In the genomic region with DNA sequence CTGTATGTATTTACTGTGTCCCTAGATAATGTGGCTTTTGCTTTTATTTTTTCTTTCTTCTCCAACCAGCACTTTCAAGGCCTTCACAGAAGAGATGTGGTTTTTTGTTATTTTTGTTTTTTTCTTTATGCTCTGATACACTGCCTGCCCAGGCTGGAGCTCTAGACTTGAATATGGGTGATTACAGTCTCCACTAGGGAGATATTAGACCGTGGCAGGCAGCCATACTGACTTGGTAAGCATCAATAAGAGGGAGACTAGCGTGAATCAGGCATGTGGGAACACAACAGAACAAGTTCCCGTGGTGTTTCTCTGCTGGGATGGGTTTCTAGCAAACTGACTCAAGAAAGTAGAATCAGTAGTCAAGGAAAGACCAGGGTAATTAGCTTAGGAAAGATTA, we compare ENCODE assay signal across 11 mouse cellular contexts.
A peak's percentile ranks its signal among the peaks of the same experiment; 100 is the strongest.
DNase-seq lines count a peak whose midpoint lies in the region; ATAC-seq and TF ChIP-seq lines count a peak whose summit lies in the region.
"Had no signal": no experiment of that assay in that cellular context is flagged by ENCODE, and none has a peak within 500 bp of the region (broad histone marks: within the 10 kb centered on the region; RNA-seq: fewer than 3 reads in every experiment).

No protein-coding gene starts in this region.

- WGBS in stomach, embryonic 14.5 days: 69% methylated on average over 3 of the region's 3 CpGs
- 36% methylated on average over 3 of the region's 3 CpGs for WGBS in stomach, postnatal 0 days

- no peaks in the 10 kb centered on the region for H3K27me3 ChIP-seq in stomach, embryonic 14.5 days (ENCODE audit: control insufficient read depth, insufficient read depth, low read length)
- no peaks in the 10 kb centered on the region for H3K27me3 ChIP-seq in stomach, postnatal 0 days (ENCODE audit: control insufficient read depth, insufficient read depth, low read length)
- H3K27me3 ChIP-seq: embryonic facial prominence, embryonic 13.5 days; heart, embryonic 13.5 days had no signal

- no peak for TF ChIP-seq EP300 in stomach, postnatal 0 days (optimal IDR thresholded peaks at IDR 0.05)

- H3K9ac ChIP-seq in stomach, embryonic 14.5 days (replicated peaks; ENCODE audit: low read depth, low read length): no peak overlapping the region
- no peak overlapping the region for H3K9ac ChIP-seq in stomach, postnatal 0 days (ENCODE audit: low read length)
- H3K9ac ChIP-seq: embryonic facial prominence, embryonic 13.5 days; heart, embryonic 13.5 days had no signal

- peaks cover 13% of the 10 kb centered on the region; the same call in 1 of the 2 replicates for H3K4me1 ChIP-seq in stomach, embryonic 14.5 days (ENCODE audit: control insufficient read depth, insufficient read depth, low read length)
- 0 out of 2 replicates have a peak, but pooled peaks cover 5% of the 10 kb centered on the region for H3K4me1 ChIP-seq in stomach, postnatal 0 days (replicated peaks; ENCODE audit: control insufficient read depth, insufficient read depth)
- H3K4me1 ChIP-seq: midbrain, embryonic 10.5 days had no signal

- no peak overlapping the region for H3K4me2 ChIP-seq in stomach, embryonic 14.5 days (replicated peaks; ENCODE audit: low read depth, low read length)
- no peak overlapping the region for H3K4me2 ChIP-seq in stomach, postnatal 0 days (replicated peaks; ENCODE audit: low read depth)
- H3K4me2 ChIP-seq: embryonic facial prominence, embryonic 13.5 days; heart, embryonic 13.5 days had no signal

- no peaks in the 10 kb centered on the region for H3K9me3 ChIP-seq in stomach, embryonic 14.5 days (ENCODE audit: control insufficient read depth, low read depth, low read length)
- no peaks in the 10 kb centered on the region for H3K9me3 ChIP-seq in stomach, postnatal 0 days (ENCODE audit: control insufficient read depth, low read length)
- H3K9me3 ChIP-seq: embryonic facial prominence, embryonic 13.5 days; heart, embryonic 13.5 days; midbrain, embryonic 10.5 days had no signal

- peak; percentile 24 for DNase-seq in gastrocnemius, adult 2 months
- DNase-seq in gastrocnemius, postnatal 36 days: no peak
- no peak for DNase-seq in layer of hippocampus, adult 2 months (ENCODE audit: low spot score in 2 of 2)
- no peak for DNase-seq in layer of hippocampus, postnatal 10 days (ENCODE audit: low spot score in 2 of 2)
- DNase-seq in stomach, postnatal 0 days (ENCODE audit: low spot score): no peak
- no peak for DNase-seq in spleen, adult 12 weeks (ENCODE audit: low spot score)
- DNase-seq: left cerebral cortex, postnatal 4 days had no signal

- H3K36me3 ChIP-seq in stomach, embryonic 14.5 days (ENCODE audit: control insufficient read depth, insufficient read depth, low read length): no peaks in the 10 kb centered on the region
- no peaks in the 10 kb centered on the region for H3K36me3 ChIP-seq in stomach, postnatal 0 days (ENCODE audit: control insufficient read depth, insufficient read depth, low read length)
- H3K36me3 ChIP-seq: embryonic facial prominence, embryonic 13.5 days; heart, embryonic 13.5 days; midbrain, embryonic 10.5 days had no signal

- ATAC-seq in stomach, embryonic 14.5 days (ENCODE audit: insufficient number of reproducible peaks, insufficient read depth, low FRiP score, low read depth): no peak
- no peak for ATAC-seq in stomach, postnatal 0 days (ENCODE audit: low FRiP score, low TSS enrichment)

- intact Hi-C loops in gastrocnemius, adult 2 months (cut with DNase I): no loop called here
- intact Hi-C loops in gastrocnemius, postnatal 36 days (cut with DNase I): no loop called here

- H3K4me3 ChIP-seq in gastrocnemius, adult 2 months: no peak overlapping the region
- no peak overlapping the region for H3K4me3 ChIP-seq in layer of hippocampus, adult 2 months
- H3K4me3 ChIP-seq in stomach, embryonic 14.5 days (ENCODE audit: low read depth, low read length): no peak overlapping the region
- H3K4me3 ChIP-seq in stomach, postnatal 0 days (ENCODE audit: low read depth, low read length): no peak overlapping the region
- H3K4me3 ChIP-seq: embryonic facial prominence, embryonic 13.5 days; heart, embryonic 13.5 days; midbrain, embryonic 10.5 days had no signal

- no peak for TF ChIP-seq CTCF in gastrocnemius, adult 2 months (IDR thresholded peaks at IDR 0.05)
- no peak for TF ChIP-seq CTCF in layer of hippocampus, adult 2 months (conservative IDR thresholded peaks at IDR 0.05)
- no peak for TF ChIP-seq CTCF in stomach, postnatal 0 days (IDR thresholded peaks at IDR 0.05; ENCODE audit: low read depth)

- H3K27ac ChIP-seq in gastrocnemius, adult 2 months: peak overlapping the region; percentile 50
- H3K27ac ChIP-seq in layer of hippocampus, adult 2 months: peak overlapping the region; percentile 63
- H3K27ac ChIP-seq in stomach, embryonic 14.5 days (ENCODE audit: low read length): 0 out of 2 replicates have a peak overlapping the region, but pooled peaks have one; percentile 4
- no peak overlapping the region for H3K27ac ChIP-seq in stomach, postnatal 0 days (replicated peaks)
- H3K27ac ChIP-seq: embryonic facial prominence, embryonic 13.5 days; midbrain, embryonic 10.5 days had no signal
